Mouse (Mus musculus): ENCODE results near the gene Icosl. TPM values are rescaled to one million over a fixed set of nuclear protein-coding genes. Genes with fewer than 3 reads are reported as not detected.
"Not testable (repeated sequence)": the region's sequence is repeated elsewhere in the genome, so short reads cannot be mapped to it uniquely, and the experiment has no call there.

The Icosl gene
- total and polyA plus RNA-seq, 2 experiments = 0.55 to 0.95 TPM

DNA sequence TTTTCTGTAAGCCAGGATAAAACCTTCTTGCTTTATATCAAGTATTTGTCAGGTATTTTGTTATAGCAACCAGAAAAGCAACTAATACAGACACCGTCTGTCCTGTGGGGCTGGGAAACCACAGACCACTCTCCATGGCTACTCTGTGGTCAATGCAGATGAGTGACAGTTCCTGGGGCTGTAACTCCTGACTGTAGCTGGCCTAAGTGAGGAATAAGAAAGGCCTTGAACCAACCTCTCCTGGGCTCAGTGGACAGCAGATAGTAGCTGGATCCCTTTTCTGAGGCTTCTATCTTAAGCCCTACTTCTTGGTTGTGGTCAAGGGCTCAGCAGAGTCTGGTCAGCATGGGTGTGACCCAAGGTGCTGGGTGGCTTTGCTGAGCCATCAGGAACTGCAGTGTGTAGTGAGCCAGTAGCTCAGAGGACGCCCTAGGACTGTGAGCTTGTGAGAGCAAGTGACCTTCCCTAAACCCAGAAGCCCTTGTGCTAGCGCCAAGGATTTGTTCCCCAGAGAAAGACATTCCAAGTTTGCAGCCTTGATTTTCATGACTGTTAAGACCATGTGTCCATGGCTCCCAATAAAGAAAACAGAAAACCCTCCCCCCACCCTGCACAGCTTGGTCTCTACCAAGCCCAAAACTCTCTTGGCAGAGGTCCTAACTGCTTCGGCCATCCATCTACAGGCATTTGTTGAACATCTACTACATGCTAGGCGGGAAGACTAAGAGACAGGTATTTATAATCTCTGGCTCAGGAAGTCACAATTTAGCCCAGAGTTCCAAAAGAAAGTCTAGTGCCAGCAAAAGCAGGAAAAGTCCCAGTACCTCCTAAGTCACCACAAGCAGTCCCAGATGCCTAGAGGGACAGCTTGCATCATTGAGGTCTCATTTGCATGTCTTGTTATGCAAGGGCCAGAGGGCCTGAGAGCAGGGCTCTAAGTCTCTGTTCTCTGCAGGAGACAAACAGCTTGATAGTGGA lies 27.1 kb downstream of the Icosl start:
- no peak overlapping the region for H3K27ac ChIP-seq (replicated peaks; ENCODE audit: insufficient read depth, low read depth, low read length)
- H3K79me2 ChIP-seq (ENCODE audit: control insufficient read depth, insufficient read depth, low read length) = no peaks in the 10 kb centered on the region
- no peak overlapping the region for H3K9ac ChIP-seq (ENCODE audit: low read depth, low read length)
- H3K4me1 ChIP-seq (ENCODE audit: control insufficient read depth, insufficient read depth, low read length) = no peaks in the 10 kb centered on the region
- H3K4me3 ChIP-seq (ENCODE audit: insufficient read depth, low read depth, low read length) = no peak overlapping the region
- no peaks in the 10 kb centered on the region for H3K27me3 ChIP-seq (ENCODE audit: control insufficient read depth, insufficient read depth, low read length)
- no peaks in the 10 kb centered on the region for H3K36me3 ChIP-seq (ENCODE audit: control insufficient read depth, insufficient read depth, low read length)
- WGBS = 86% methylated on average over 5 of the region's 5 CpGs
- DNase-seq (ENCODE audit: extremely low read depth, low read depth, low spot score) = no peak
- no peak for TF ChIP-seq POLR2A (IDR thresholded peaks at IDR 0.05; ENCODE audit: extremely low read depth, insufficient read depth, low read length)
- no peak for TF ChIP-seq CTCF (IDR thresholded peaks at IDR 0.05; ENCODE audit: low read depth, low read length)

DNA sequence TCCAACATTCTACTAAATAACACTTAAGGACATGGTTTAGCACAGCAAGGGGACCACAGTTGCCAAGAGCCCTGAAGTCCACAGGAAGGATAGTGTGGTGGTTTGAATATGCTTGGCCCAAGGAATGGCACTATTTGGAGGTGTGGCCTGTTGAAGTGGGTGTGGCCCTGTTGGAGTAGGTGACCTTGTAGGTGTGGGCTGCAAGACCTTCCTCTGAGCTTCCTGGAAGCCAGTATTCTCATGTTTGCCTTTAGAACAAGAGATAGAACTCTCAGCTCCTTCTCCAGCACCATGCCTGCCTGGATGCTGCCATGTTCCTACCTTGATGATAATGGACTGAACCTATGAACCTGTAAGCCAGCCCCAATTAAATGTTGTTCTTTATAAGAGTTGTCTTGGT lies 30.8 kb downstream of the Icosl start:
- not testable (repeated sequence) for H3K4me1 ChIP-seq (ENCODE audit: control insufficient read depth, insufficient read depth, low read length); H3K9ac ChIP-seq (ENCODE audit: low read depth, low read length); H3K27me3 ChIP-seq (ENCODE audit: control insufficient read depth, insufficient read depth, low read length); H3K36me3 ChIP-seq (ENCODE audit: control insufficient read depth, insufficient read depth, low read length); H3K27ac ChIP-seq (replicated peaks; ENCODE audit: insufficient read depth, low read depth, low read length); H3K79me2 ChIP-seq (ENCODE audit: control insufficient read depth, insufficient read depth, low read length); H3K4me3 ChIP-seq (ENCODE audit: insufficient read depth, low read depth, low read length); DNase-seq (ENCODE audit: extremely low read depth, low read depth, low spot score)

DNA sequence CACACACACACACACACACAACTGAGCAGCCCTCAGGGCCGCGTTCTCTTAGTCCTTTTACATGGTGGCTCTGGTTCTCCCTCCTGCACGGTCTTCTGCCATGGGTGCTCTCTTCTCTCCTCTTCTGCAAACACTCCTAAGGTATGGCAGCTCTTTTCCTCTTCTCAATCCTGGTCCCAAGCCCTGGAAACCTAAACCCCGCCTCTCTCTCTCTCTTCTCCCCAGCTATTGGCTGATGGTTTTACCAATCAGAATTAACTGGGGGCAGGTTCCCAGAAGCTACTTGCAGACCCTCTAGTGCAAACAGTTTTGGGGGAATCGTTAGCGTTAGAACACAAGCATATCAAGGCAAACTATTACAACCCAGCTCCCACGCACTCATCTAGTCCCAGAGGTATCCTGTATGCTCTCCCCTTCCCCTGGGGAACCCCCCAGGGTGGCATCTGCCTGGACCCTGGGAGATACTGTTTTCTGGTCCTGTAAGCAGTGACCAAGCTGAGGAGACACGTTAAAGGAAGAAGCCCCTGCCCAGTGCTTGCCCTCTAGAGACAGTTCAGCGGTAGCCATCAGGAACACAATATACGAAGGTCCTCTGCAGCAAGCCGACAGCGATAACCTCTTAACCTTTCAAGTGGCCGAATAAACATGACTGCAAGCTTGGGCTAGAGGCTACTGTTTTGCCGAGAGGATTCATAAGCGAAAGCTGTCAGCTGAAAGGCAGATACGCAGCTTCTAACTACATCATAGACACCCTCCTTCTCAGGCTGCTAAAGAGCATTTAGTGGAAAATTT lies 32.1 kb downstream of the Icosl start:
- no peak for TF ChIP-seq POLR2A (IDR thresholded peaks at IDR 0.05; ENCODE audit: extremely low read depth, insufficient read depth, low read length)
- no peak for TF ChIP-seq CTCF (IDR thresholded peaks at IDR 0.05; ENCODE audit: low read depth, low read length)

DNA sequence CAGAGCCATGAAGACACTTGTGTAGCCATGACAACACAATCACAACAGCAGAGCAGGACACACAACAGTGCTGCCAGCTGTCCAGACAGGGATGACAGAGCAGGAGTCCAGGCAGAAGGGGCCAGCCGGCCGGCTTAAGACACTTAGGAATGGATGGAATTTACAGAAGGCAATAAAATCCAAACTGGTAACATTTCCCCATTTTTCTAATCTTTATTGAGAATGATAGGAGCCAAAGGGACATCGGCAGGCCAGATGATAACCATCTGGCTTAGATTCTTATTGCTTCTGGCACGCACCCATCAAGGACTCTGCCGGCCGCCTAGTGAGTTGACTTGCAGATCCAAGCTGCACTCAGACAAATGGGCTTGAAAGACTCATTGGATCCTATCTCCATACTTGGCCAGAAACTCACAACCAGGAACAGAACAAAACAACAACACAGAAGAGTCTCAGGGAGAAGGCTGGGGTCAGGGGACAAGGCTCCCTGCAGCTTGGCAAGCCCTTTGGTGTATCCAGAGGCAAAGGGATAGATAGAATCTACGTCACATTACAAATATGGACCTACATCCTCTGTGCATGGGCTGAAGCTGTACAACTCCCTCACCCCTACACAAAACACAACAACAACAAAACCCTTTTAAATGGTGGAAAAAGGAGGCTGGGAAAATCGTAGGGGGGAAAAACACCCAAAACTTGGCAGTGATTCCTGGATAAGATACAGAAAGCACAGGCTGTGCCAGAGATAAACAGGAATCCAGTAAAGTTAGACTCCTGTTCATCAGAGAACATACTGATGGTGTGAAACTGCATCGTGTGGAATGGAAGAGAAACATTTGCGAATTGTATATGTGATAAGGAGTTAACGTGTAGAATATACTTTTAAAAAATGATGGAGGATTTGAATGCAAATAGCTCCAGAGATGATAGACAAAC lies 35.7 kb downstream of the Icosl start:
- no peak overlapping the region for H3K4me3 ChIP-seq (ENCODE audit: insufficient read depth, low read depth, low read length)
- no peaks in the 10 kb centered on the region for H3K79me2 ChIP-seq (ENCODE audit: control insufficient read depth, insufficient read depth, low read length)
- TF ChIP-seq CTCF (IDR thresholded peaks at IDR 0.05; ENCODE audit: low read depth, low read length) = no peak
- no peak for TF ChIP-seq POLR2A (IDR thresholded peaks at IDR 0.05; ENCODE audit: extremely low read depth, insufficient read depth, low read length)
- H3K9ac ChIP-seq (ENCODE audit: low read depth, low read length) = no peak overlapping the region
- no peak for DNase-seq (ENCODE audit: extremely low read depth, low read depth, low spot score)
- no peaks in the 10 kb centered on the region for H3K27me3 ChIP-seq (ENCODE audit: control insufficient read depth, insufficient read depth, low read length)
- 79% methylated on average over 11 of the region's 11 CpGs for WGBS
- H3K36me3 ChIP-seq (ENCODE audit: control insufficient read depth, insufficient read depth, low read length) = no peaks in the 10 kb centered on the region
- no peak overlapping the region for H3K27ac ChIP-seq (replicated peaks; ENCODE audit: insufficient read depth, low read depth, low read length)
- H3K4me1 ChIP-seq (ENCODE audit: control insufficient read depth, insufficient read depth, low read length) = no peaks in the 10 kb centered on the region

More for the DNA sequence above, 32.1 kb downstream of the Icosl start:
- DNase-seq (ENCODE audit: extremely low read depth, low read depth, low spot score) = no peak
- no peaks in the 10 kb centered on the region for H3K79me2 ChIP-seq (ENCODE audit: control insufficient read depth, insufficient read depth, low read length)
- H3K4me3 ChIP-seq (ENCODE audit: insufficient read depth, low read depth, low read length) = no peak overlapping the region
- 27% methylated on average over 16 of the region's 16 CpGs for WGBS
- H3K36me3 ChIP-seq (ENCODE audit: control insufficient read depth, insufficient read depth, low read length) = no peaks in the 10 kb centered on the region
- no peak overlapping the region for H3K27ac ChIP-seq (replicated peaks; ENCODE audit: insufficient read depth, low read depth, low read length)
- H3K27me3 ChIP-seq (ENCODE audit: control insufficient read depth, insufficient read depth, low read length) = no peaks in the 10 kb centered on the region
- H3K4me1 ChIP-seq (ENCODE audit: control insufficient read depth, insufficient read depth, low read length) = no peaks in the 10 kb centered on the region
- no peak overlapping the region for H3K9ac ChIP-seq (ENCODE audit: low read depth, low read length)

DNA sequence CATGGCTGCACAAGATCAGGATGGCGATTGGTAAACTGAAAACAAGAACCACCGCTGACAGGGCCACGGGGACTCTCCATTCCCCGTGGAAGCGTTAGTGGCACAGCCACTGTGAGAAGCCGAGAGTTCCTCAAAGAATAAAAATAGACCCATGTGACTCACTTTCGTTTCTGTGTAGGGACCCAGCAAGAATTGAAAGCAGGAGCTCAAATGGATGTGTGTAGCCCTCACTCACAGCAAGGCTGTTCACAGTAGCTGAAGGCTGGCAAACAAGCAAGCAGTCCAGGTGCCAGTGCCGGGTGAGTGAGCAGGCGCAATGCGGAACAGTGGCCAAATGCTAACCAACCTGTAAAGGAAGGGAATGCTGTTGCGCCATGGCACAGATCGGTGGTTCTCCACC lies 36.4 kb downstream of the Icosl start:
- TF ChIP-seq CTCF (IDR thresholded peaks at IDR 0.05; ENCODE audit: low read depth, low read length) (no peak), POLR2A (IDR thresholded peaks at IDR 0.05; ENCODE audit: extremely low read depth, insufficient read depth, low read length) (no peak)
- 85% methylated on average over 12 of the region's 12 CpGs for WGBS
- no peak overlapping the region for H3K9ac ChIP-seq (ENCODE audit: low read depth, low read length)
- no peaks in the 10 kb centered on the region for H3K4me1 ChIP-seq (ENCODE audit: control insufficient read depth, insufficient read depth, low read length)
- no peaks in the 10 kb centered on the region for H3K27me3 ChIP-seq (ENCODE audit: control insufficient read depth, insufficient read depth, low read length)
- DNase-seq (ENCODE audit: extremely low read depth, low read depth, low spot score) = peak; percentile 21
- H3K79me2 ChIP-seq (ENCODE audit: control insufficient read depth, insufficient read depth, low read length) = no peaks in the 10 kb centered on the region
- no peak overlapping the region for H3K27ac ChIP-seq (replicated peaks; ENCODE audit: insufficient read depth, low read depth, low read length)
- peak overlapping the region; percentile 16; the same call in 1 of the 2 replicates for H3K4me3 ChIP-seq (ENCODE audit: insufficient read depth, low read depth, low read length)
- H3K36me3 ChIP-seq (ENCODE audit: control insufficient read depth, insufficient read depth, low read length) = no peaks in the 10 kb centered on the region

Measured in liver, adult 2 months (tissue).